Mouse (Mus musculus) ES-CJ7 (cell line): Measurements from ENCODE around the gene Arhgap31.

Experiments
- DNase-seq: peaks from one replicate; pipeline ENCODE4 v3.0.0; 2011; ENCODE audit warnings: low read depth, low spot score

Gene Arhgap31

DNA sequence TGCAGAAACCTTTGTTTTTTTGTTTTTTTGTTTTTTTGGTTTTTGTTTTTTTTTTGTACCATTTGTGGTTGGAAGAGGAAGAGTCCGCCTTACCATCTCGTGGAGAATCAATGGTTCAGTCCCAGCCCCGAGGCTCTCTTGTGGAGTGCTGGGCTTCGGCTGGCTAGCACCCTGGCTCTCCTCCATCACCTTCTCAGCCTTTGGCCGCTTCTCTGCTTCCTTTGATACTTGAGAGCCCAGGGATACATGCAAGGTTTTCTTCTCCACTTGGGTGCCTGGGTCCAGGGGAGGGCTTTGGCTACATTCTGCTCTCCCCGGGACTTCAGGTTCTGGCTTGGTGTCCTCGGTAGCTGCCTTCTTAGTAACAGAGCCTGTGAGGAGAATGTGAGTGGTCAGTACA, 106.6 kb downstream of the Arhgap31 start:
- no peak for DNase-seq

DNA sequence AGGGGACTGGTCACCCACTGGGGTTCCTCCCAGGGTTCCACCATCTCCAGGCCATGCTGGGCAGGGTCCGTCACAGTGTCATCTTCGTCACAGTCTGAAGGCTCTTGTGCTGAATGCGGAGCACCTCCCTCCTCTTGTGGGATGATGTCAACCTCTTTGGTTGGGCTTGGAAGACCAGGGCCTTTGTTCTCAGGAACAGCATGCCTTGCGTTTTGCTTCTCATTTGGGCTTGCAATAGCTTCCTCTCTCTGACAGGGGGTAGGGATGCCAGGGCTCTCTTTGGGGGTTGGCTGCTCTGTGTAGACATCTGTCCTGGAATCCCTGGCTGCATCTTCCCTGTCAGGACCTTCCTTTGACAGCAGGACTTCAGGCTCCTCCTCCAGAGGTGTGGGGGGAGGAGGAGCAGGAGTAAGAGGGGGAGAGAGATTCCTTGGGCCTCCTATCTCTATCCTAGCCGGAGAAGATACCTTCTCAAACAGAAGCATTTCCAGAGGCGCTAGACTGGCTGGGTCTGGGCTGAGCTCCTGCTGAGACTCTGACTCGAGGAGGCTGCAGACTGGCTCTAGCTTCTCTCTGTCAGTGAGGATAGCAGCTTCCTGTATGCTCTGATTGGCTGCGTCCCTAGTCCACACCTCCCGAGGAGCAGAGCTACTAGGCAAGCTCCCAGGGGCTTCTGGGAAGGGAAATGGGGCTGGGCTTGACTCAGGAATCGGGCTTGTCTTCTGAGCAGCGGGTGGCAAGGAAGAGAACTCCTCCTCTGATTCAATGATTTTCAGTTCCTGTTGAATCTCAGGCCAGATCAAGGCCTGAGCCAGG, 109.9 kb downstream of the Arhgap31 start:
- DNase-seq = peak; percentile 82

DNA sequence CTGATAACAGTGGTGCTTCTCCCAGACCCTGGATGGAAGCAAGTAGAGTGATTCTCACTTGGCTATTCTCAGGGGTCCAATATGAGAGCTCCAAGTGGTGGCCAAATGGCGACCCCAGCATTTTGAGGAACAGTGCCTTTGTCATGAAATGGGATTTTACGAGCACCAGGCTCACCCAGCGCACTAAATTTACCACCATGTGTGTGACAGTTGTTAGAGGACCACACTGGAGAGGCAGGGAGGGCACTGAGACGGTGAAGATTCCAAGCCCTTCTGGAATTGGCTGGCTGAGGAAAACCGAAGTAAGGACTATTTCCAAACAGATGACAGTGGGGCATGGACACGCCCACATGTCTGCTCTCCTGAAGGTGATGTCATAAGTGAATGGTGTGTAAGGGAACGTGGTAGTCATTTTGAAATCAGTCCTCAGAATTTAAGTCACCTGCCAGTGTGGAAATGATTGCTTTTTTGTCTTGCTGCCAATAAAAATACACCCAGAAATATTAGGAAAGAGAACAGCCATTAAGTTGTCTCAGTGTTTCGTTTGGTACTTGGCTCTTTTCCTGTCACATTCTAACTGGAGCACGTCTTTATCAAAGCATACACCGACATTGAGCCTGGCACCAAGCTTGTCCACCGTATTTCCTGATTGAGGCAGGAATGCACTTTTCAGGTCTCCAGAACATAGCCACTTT, 113.9 kb downstream of the Arhgap31 start:
- DNase-seq = no peak

DNA sequence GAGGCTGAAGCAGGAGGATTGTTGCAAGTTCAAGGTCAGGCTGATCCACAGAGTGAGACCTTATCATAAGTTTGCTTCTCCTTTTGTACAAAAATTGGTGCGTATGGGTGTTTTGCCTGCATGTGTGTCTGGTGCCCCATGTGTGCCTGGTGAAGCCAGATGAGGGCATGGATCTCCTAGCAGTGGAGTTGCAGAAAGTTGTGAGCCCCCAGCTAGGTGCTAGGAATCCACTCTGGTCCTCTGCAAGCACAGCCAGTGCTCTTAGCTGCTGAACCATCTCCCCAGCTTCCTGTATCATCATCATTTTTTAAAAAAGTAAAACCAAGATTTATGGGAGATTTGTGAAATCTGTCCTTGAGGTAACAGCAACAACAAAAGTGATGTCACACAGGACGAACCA, 116.4 kb downstream of the Arhgap31 start:
- no peak for DNase-seq

DNA sequence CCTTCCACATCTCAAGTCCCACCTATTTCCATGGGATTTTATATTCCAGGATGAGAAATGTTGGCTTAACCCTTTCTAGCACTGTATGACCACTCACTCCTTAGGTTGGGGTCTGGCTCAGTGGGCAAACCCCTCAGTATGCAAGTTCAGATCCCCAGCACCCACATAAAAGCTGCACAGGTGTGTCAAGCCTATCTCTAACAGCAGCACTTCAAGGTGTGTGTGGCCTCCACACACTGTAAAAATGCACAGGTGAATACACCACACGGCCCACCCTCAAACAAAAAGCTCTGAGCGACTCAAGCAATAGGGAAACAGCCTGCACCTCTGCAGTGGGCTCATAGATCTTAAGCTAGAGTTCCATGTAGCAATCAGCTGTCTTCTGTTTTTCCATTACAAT, 117.0 kb downstream of the Arhgap31 start:
- DNase-seq = no peak

DNA sequence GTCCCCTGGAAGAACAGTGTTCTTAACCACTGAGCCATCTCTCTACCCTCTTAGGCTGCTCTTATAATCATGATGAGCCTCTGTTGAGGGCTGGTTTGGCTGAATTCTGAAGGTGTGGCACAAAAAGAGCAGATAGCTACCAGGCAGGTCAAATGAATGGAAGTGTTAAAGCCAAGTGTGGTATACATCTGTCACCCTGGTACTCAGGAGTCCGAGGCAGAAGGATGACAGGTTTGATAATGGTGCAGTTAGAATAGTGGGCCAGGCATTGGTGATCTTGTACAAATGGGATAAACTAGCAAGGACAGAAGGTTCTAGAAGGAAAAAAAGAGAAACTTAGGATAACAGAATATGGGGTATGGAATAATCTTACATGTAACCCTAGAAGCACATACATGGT, 118.6 kb downstream of the Arhgap31 start:
- DNase-seq = no peak

DNA sequence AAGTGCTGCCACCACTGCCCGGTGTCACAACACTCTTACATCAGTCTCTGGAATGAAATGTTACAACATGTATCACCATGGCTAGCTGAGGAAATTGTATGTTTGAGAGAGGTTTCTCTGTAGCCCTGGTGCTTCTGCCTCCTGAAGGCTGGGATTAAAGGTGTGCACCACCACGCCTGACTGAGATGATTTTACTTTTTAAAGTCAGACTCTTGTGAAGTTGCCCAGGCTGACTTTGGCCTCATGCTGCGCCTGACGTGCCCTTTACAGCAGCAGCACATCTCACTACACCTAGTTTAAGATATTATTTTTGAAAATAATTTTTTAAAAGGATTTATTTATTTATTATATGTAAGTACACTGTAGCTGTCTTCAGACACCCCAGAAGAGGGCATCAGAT, 120.1 kb downstream of the Arhgap31 start:
- no peak for DNase-seq

DNA sequence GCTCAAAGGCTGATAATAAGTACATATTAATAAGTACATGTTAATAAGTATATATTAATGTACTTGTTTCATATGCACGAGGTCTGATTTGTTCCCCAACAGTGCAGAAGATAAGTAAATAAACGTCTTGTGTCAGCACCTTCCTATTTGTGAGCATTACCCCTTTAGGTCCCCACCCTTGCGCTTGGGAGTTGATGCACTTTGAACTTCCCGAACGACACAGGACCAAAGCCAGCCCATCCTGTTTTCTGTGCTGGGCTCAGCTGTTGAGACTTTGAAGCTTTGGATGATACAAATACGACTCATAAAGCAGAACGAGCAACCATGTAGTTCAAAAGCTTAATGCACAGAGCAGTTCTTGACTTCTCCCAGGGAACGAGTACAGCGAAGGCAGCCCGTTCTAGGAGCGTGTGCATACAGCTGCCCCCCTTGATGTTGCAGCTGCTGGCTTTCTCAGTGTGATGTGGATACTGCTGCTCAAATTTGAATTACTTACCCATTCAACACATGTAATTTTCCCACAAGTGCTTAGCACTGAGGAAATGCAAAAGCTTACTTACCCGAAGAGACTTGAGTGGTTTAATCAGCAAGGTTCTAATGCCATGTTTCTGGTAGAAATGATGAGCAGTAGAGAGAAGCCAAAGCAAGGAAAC, 120.9 kb downstream of the Arhgap31 start:
- DNase-seq = no peak

DNA sequence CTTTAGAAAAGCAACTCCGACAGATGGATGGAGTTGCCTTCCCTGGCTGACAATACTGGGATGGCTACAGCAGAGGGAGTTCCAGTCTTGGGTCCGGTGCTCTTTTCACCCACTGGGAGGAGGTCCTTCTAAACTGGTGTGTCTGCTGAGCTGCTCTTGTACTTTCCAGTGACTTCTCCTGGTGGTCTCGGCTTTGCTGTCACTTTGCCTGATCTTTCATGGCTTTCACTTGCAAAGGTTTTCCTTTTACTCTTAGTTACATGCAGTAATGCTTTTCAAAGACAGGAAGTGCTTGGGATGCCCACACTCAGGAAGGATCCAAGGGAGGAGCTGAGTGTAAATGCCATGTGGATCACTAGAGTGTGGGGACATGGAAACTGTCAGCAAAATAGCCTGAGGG, 121.6 kb downstream of the Arhgap31 start:
- peak; percentile 23 for DNase-seq

DNA sequence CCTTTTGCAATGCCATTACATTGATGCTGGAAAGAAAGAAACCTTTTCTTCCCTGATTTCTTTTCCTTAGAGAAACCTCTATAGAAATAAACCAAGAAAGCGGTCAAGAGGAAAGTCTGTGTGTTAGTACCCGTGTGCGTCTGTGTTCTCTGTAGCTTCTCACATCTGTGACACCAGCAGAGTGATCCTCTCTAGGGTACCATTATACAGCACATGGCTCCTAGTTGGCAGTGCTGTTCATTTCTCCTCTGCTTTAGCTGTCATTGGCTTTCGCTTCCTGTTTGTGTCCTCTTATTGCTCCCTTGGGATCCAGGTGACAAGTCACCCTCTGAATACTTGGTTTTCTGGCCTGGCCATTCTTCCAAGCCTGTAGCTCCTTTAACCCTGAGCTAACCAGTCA, 125.5 kb downstream of the Arhgap31 start:
- DNase-seq = no peak

DNA sequence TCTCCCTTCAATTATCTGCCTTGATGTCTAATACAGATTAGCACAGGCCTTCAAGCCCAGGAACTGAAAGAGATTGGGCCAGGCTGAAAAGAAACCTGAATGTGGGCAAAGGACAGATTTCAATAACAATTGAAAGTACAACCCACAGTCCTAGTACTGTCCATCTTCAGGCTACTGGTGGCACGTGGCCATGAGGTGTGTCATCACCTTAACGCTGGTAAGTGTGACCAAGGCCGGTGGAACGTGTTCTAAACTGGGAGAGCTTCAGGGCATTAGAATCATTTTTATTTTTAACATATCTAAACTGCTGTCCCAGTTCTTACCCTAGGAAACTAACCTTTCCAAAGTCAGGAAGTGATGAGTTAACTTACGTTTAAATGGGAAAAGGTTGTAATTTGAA, 125.9 kb downstream of the Arhgap31 start:
- no peak for DNase-seq

DNA sequence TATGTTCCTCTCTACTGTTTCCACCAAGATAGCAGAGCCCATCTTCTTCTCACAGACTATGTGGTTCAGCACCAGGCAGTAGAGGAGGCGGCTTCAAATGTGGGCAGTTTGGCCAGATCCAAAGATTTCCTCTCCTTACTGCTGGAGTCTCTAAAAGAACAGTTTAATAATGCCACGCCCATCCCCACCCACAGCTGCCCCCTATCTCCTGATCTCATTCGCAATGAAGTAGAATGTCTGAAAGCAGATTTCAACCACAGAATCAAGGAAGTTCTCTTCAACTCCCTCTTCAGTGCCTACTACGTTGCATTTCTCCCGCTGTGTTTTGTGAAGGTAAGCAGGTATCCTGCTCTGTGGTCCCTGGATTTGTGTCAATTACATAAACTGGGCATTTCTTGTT, 127.9 kb downstream of the Arhgap31 start:
- DNase-seq = no peak

DNA sequence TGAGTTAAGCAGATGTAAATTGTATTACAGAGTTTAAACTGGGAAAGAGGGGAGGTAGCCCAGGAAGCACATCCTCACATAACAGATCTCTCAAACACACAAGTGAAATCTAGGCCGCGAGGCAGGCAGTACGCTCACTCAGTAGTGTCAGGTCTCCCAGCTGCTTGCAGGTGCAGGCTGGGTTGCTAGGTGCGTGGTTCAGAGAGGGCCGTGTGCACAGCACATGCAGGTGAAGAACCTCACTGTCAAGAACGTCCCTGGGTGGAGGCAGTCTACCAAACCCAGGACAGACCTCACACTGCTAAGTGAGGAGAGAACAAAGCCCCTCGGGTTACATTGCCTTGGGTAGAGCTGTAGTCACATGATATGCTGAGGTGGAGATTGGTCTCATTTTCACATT, 128.3 kb downstream of the Arhgap31 start:
- no peak for DNase-seq

DNA sequence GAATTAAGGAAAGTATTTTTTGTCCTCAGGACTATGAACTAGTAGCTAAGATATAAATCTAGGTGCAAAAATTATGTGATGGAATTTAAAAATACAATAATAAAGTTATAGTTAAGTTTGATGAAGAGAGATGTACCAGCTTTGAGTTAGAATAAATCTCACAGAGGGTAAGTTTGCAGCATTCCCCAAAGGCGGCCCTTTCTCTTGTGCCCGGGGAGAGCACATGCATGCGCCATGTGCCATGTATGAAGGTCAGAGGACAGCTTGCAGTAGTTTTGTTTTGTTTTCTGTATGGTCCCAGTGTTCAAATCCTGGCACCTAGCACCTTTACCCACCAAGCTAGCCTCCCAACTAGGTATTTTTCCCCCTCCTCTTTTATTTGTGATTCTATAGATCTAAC, 141.6 kb downstream of the Arhgap31 start:
- DNase-seq = no peak

DNA sequence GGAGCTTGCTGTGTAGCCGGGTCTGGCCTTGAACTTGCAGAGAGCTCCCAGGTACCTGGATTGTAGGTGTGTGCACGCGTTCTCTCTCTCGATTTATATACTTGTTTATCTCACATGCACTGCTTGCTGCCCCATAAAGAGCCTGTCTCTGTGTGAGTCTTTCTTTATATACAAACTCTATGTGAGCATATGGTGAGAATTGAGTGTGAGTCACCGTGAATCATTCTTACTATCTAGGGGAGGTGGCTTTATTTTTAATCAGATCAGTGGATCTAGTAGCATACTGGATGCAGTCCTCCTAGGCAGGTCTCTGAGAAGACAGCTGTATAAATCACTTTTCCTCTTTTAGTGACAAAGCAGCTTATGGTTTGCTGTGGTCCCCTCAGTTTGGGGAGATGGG, 144.9 kb downstream of the Arhgap31 start:
- no peak for DNase-seq

DNA sequence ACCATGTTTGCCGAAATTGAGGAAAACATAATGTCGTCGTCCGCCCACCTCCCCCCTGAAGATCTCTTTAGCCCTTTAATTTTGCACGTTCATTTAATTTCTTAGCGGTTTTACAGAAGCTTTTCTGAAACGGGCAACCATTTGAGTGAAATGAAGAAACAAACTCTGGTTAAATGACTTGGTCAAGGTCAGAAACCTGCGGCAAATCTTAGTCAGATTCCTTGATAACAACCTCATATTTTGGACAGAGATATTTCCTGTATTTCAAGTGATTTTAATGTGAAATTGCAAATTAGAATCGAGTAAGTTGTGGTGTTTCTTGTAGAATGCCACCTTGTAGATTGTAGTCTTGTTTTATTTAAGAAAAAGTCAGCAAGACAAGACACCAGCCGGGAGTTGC, 149.6 kb downstream of the Arhgap31 start:
- DNase-seq = no peak

DNA sequence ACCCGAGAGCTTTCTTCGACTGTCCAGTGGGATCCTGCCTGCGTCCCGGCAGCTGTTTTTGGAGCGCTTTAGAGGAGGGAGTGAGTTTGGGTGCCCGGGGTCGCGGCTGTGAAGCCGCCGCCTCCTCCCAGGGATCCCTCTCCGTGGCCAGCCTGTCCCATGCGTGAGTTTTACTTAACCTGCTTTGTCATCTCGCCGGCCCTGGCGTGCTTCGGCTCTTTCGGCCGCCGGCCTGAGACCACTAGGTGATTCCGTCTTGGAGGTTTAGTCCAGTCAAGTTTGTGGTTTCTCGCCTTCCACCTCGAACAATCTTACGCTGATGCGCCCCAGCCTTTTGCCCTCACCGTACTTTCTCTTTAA, 150.1 kb downstream of the Arhgap31 start:
- DNase-seq = no peak

DNA sequence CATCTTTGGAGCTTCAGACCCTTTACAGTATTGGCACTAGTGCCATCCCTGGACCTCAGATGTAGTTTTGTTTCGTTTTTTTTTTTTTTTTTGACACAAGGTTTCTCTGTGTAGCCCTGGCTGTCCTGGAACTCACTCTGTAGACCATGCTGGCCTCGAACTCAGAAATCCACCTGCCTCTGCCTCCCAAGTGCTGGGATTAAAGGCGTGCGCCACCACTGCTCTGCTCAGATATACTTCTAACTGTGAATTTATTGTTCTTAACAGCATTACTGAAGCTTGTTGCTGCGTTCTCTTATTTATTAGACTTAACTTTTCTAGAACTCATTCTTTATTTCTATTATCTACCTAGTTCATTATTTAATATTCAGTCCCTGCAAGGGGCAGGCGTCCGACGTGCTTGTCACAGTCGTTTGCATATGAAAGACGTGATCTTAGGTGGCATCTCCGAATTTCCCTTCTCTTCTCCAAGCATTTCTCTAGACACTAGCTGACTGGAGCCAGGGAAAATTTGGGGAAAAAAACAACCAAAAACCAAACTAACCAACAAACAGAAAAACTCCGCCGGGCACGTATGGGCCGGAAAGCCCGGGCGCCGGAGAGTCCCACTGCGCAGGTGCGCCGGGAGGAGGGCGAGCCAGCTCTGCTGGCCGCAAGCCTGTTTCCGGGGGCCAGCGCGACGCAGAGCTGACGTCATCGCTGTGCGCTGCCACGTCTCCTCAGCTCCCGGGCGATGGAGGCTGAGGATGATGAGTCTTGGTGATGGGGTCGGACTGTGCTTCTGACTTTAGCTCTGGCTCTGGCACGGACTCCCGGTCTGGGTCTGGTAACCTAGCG, 150.7 kb downstream of the Arhgap31 start:
- DNase-seq = peak; percentile 93

DNA sequence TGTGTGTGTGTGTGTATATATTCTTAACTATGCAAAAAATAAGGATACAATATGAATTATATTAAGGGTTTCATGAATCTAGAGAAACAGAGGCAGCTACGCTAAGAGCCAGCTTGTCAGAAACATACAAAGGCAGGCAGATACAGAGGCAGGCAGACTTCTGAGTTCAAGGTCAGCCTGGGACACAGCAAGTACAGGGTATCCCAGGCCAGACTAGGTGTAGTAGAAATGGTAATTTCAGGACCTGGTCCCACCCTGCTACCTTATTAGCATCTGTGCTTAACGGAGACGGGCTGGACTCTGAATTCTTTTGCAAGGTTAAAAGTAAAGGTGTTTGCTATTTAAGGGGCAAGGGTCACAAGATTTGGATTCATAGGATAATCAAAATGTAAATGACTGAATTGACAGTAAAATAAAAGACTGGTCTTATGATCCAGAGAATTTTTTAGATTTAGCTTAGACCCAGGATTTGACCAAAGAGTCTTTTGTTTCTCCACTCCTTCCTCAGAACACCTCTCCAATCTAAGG, 154.8 kb downstream of the Arhgap31 start, which contains the start of gene Tmem39a:
Gene Tmem39a, plus strand, starts transcription at position 478 of the 528 bp plus-strand sequence.
- DNase-seq = peak; percentile 90

DNA sequence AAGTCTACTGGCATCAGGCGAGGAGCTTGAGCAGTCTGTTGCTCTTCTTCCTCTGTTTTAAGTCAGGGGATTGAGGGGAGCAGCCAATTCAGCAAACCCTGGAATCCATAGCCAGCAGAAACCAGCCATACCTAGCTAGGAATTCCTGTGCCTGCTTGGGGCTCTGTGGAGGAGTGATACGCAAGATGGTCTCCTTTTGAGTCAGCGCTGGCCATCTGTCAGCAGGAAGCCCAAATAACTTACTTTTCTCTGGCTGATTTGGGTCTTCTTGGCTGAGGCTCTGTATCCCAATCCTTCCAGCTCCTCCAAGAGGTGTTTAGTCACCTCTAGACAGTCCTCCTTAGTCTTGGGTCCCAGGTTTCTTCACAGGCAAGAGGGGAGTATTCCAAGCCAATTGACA, 157.1 kb downstream of the Arhgap31 start:
- no peak for DNase-seq
